Mouse (Mus musculus): Measurements from ENCODE around the gene Npnt.

Gene Npnt

DNA sequence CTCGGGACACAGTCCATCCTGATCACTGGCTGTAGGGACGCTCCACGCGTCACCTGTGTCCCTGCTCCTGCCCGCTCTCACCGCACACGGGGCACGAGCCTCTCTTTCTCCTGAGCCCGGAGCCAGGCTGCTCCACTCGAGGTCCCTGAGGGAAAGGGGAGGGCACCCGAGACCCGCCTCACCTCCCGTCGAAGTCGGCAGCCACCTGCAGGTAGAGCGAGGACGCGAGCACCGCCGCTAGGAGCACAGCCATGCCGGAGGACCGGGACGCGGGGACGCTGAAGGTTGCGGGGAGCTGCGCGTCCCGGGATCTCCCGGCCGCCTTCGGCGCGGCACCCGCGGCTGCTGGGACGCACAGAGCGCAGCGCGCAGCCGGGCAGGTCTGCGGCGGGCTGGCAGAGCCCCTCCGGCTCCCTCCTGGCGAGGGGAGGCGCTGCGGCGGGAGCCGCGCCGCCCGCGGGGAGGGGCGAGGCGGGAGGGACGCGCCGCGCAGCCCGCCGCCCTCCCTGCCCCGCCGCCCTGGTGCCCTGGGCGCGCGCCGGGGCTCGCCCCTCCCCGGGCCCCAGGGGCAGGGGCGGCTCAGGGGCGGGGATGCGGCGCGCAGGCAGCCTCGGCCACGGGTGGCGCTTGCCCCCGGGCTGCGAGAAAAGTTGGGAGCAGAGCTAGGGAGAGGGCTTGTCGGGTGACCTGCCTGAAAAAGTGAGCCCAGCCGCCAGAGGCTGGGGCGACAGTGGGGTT is at the start of gene Npnt:
Gene Npnt (minus strand): TSS at position 501 of the 738 bp plus-strand sequence.
- ATAC-seq (ENCODE audit: insufficient number of reproducible peaks, low FRiP score, low TSS enrichment): peak; percentile 45; the same call in 1 of the 2 replicates

DNA sequence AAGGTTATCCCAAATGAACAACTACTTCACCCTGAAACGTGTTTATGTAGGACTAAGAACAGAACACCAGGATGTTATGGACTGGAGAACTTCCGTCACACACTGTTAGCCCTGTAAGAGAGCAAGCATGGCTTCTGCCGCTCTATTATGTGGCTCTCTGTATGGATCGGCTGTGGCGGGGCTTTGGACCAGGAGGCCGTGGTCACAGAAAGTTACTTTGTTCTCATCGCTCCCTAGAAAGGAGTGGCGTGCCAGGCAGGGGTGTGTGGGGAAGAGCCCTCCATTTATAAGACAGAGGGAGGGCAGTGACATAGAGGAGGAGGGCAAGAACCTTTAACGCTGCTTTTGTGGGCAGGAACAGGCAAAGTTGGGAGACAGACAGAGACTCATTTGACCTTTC is 46.2 kb upstream of the Npnt start:
- ATAC-seq (ENCODE audit: insufficient number of reproducible peaks, low FRiP score, low TSS enrichment): no peak

DNA sequence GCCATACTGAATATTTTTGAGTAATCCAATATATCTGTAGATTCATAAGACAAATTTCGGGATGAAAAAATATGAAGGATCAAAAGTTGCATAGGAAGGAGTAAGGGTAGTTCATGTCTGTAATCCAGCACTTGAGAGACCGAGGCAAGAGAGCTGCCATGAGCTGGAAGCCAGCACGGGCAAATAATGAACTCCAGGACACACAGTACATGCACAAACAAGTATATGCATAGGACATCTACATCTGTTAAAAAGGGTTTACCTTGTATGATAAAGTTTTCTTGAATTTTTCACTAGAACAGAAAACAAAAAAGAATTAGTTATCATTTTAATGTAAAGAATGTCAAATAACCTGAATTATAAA is 45.8 kb upstream of the Npnt start:
- ATAC-seq (ENCODE audit: insufficient number of reproducible peaks, low FRiP score, low TSS enrichment): no peak

DNA sequence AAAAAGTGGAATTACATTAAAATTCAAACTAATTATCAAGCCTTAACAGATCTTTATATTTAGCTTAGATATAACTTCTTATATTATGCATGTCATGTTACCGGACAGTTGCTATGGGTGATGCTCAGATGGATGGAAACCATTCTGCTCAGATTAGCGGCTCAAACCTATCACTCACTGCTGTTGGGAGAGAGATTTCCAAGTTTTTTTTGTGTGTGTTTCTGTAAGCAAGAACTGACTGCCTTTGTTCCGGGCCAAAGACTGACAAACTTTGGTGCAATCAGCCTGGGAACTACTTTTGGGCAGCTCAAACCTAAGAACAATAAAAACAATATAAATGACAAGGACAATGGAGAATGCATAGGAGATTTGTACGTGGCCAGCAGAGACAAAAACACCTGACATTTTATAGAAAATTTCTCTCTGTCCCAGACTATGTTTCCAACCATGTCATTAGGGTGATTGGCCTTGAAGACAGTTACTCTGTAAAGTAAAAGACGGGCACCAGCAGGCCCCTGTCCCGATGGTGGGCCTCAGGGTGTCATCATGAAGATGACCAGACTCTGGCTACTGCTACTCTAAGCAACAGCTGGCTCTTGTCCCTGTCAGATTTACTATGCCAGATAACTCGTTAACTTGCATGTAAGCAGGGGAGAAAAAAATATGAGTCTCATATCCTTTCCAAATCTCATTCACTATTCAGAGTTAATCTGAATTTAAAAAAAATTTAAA is 45.2 kb upstream of the Npnt start:
- ATAC-seq (ENCODE audit: insufficient number of reproducible peaks, low FRiP score, low TSS enrichment): no peak

DNA sequence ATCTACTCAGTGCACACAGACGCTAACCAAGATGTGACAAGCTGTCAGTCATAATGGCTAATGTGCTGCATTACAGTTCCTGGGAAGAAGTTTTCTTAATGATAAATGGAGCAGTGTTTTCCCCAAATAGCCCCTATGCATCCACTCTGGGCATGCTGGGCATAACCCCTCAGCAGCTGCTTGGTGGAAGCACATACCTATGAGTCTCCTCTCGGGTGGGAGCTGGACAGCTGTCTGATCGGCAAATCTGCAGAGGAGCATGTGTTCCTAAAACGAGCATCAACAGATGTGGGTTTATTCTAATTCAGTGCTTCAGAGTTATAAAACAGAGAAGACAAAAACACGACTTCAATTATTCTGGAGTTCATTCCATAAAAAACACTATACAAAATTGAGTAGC is 36.1 kb upstream of the Npnt start:
- no peak for ATAC-seq (ENCODE audit: insufficient number of reproducible peaks, low FRiP score, low TSS enrichment)

DNA sequence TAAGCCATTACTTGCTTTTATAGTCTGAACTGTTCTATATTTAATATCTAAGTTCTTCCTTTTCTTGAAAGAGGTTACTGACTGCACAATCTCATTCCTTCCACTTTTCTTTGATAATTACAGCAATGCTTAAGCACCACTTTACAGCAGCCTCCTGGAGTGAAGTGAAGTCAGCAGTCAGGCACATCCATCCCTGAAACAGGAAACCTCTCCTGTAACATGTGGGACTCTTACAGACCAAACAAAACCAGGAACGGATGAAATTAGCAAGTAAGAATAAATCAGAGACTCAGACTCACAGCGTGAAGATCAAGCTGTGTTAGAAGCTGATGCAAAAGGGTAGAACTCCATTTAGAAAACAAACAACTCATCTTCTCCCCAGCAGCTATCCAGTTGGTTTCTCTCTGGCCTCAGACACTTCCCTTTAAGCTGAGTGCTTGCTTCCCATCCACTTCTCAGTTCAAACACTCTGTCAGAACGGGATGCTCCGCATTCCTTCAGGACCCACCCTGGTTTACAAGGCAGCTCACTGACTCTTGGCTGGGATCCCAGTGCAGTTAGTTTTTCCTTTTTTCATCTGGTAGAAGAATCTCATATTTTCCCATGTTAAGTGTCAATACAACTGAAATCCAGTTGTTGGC is 33.9 kb upstream of the Npnt start:
- ATAC-seq (ENCODE audit: insufficient number of reproducible peaks, low FRiP score, low TSS enrichment): no peak

DNA sequence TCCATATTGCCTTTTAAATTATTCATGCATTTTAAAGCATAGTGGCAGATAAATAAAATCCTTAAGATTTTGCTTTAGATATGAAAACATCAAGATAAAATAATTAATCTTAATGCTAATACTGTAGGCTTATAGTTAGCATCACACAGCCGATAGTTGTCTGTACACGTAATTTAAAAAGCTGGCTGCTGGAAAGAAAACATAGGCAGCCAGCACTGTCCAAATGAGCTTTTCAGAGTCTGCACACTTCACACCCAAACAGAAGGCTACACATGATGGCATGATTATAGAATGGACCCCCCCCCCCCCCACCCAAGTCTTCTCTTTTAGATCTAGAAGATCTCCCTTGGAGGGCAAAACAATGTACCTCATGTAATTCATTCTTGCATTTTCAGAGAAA is 31.9 kb upstream of the Npnt start:
- no peak for ATAC-seq (ENCODE audit: insufficient number of reproducible peaks, low FRiP score, low TSS enrichment)

DNA sequence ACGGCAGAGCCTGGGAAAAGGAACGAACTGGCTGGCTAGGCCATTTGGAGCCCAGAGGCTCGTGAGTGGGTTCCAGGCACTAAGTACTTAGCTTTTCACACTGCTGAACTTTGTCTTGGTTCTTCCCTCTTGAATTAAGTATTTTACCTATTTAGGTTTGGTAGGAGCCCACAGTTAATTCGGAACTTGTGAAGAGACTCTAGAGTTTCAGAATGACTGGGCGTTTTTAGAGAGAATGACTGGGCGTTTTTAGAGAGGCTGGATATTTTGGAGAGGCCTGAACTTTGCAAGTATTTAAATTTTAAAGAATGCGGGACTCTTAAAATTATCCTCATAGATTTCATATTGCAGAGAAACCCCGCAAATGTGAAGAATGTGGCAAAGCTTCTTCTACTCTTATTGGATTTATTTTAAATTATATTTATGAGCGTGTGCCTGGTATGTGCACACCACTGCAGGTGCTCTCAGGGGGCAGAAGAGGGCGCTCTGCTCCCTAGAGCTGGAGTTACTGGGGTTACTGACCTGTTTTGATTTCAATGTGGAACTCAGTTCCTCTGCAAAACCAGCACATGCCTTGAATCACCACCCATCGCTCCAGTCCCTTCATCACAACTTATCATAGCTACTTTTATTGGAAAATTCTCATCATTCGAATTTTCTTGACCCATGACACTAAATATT is 29.8 kb upstream of the Npnt start:
- ATAC-seq (ENCODE audit: insufficient number of reproducible peaks, low FRiP score, low TSS enrichment): no peak

DNA sequence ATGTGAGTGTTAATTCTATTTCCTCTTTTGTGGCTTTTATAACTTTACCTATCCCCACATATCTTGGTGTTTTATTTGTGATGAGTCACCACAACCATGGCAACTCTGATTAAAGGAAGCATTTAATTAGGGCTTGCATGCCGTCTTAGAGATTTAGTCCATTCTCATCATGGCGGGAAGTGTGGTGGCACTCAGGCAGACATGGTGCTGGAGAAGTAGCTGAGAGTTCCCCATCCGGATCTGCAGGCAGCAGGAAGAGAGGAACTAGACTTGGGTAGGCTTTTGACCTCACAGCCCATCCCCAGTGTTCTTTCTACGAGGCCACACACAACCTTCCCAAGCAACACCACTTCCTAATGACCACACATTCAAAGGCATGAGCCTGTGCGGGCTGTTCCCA is 16.2 kb upstream of the Npnt start:
- no peak for ATAC-seq (ENCODE audit: insufficient number of reproducible peaks, low FRiP score, low TSS enrichment)

DNA sequence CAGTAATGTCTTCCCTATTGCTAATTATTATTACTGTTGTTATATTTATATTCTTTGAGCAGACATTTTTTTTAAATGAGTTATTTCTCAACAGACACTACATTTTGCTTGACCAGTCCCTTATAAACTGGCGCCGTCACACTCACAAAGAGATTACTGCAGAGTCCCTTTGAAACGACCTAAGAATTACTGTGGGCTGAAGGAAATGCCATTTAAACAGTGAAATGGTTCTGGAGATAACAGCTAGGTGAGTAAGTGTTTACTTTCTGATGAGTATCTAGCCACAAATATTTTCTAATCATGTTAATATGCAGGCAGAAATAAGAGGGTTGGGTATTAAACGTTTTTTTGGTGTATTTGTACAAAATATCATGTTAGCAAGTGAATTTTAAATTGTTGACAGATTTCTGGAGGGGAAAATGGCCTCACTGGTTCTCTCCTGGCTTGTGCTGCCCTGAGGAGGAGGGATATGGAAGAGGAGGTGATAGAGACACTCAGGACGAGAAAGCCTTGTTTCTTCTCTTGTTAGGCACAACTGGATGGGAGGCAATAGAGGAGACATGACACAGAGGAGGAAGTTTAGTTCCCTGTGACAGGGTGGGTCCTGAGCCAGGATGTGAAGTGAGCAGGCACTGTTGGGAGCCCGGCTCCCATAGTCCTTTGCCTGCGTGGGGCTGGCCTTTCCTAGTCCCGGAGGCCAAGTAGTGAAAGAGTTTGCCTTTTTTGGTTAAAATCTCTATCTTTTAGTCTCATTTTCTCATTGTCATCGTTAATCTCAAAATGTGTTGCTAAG is 14.8 kb upstream of the Npnt start:
- no peak for ATAC-seq (ENCODE audit: insufficient number of reproducible peaks, low FRiP score, low TSS enrichment)

DNA sequence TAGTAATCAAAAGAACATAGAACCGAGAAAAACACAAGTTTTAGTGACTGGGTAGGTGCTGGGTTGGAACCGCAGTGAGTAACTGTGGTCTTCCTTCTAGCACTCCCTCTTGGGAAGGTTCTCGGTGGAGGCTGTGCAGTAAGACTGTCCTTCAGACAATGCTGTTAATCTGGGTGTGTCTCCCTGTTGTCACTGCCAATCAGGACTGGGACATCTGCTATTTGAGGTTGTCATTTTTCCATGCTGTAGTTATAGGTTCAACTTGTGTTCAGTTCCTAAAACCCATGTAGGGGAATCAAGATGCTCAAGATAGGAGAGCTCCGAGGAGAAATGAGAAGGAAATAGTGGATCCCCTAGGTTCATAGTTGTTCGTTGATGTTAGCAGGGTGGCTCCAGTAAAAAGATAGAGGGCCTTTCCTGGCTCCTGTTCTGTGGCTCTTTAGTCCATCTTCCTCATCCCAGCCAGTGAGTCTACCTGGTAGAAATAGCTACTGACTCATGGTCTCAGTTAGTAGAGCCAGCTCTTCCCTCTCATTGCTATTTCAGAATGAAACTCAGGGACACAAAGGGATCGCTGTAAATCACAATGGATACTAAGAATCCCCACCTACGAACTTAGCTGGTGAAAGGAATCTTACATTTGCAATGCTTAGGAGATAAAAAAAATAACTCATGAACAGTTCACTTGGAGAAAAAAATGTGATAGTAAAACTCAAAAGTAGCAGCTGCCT is 12.7 kb upstream of the Npnt start:
- no peak for ATAC-seq (ENCODE audit: insufficient number of reproducible peaks, low FRiP score, low TSS enrichment)

DNA sequence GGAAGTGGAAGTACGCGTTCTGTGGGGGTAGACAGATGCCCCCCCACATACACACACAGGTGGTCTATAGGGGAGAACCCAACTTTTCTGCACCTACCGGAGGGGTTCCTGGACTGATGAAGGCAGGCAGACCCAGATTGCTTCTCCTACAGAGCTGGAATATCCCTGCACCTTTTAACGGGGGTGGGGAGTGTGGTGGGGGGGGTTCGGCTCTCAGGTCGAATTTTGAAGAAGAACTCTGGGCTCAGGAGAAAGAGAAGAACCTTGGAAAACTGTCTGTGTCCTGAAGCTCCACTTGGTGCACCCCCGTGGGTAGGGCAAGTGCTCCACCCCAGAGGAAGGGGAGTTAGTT is 414 bp upstream of the Npnt start:
- no peak for ATAC-seq (ENCODE audit: insufficient number of reproducible peaks, low FRiP score, low TSS enrichment)

DNA sequence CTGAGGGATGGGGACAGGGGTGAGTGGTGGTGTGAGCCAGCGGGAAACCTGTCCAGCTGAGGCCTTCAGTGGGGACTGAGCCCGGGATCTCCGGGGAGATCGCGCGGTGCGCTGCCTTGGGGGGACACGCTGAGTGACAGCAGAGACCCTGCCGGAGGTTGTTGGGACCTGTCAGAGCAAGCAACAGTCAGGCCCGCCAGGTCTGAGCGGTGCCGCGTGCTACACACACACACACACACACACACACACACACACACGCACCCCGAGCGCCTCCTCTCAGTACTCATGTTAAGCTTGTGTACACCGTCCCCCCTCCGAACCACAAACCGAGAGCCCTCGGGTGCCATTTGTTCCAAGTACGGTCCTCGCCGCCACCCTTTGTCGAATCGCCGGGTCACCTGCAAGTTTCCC is 706 bp downstream of the Npnt start:
- no peak for ATAC-seq (ENCODE audit: insufficient number of reproducible peaks, low FRiP score, low TSS enrichment)

DNA sequence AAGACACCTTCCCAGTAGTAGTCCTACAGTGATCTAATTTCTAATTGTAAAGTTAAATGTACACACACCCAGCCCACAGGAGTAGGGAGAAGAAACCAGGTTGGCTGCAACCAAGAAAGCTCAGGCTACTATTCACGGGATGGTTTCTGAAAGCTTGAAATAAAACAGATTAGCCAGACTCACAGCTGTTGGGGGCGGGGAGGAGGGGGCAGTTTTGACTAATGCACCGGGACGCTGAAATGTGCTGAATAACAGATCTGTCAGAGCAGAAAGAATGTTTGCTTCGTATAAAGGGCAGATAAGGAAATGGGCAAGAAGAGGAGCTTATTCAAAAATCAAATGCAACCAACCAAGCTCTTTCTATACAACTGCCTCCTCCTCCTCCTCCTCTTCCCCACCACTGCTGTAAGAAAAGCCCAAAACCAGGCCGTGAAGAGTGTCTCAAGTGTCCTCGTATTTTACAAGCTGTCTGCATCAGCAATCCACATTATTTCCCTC is 1.7 kb downstream of the Npnt start:
- no peak for ATAC-seq (ENCODE audit: insufficient number of reproducible peaks, low FRiP score, low TSS enrichment)

DNA sequence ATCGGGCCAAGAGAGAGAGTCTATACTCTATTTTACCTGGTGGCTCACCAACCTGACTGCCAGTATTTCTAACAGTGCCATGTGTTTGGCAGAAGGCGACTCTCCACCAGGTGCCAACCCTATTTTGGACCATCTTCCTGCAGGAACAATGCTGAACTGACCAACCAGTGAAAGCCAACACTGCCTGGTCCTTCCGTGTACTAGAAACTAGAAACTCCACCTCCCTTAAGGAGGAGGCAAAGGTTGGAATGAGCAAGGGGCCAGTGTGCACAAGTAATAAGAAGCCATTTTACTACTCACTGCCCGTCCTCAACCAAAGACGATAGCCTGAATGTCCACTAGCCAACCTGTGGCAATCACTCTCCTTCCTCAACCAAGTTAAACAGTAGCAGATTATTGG is 4.0 kb downstream of the Npnt start:
- no peak for ATAC-seq (ENCODE audit: insufficient number of reproducible peaks, low FRiP score, low TSS enrichment)

DNA sequence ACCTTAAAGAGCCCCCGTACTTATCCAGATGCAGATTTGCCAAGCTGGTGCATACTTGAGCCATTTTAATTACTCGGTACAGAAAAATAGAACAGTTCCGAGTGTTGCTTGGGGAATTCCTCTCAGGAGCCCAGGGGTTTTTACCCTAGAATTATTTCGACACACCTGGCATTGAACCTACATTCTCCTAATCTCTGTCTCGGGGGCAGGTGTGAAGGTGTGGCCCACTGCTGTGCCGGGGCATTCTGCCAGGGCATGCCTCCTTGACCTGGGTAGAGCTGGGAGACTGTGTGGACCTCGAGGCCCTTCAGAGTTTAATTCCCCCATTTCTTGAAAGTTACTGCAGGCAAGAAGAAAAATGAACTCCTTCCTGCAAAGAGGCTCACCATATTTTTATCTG is 4.4 kb downstream of the Npnt start:
- no peak for ATAC-seq (ENCODE audit: insufficient number of reproducible peaks, low FRiP score, low TSS enrichment)

DNA sequence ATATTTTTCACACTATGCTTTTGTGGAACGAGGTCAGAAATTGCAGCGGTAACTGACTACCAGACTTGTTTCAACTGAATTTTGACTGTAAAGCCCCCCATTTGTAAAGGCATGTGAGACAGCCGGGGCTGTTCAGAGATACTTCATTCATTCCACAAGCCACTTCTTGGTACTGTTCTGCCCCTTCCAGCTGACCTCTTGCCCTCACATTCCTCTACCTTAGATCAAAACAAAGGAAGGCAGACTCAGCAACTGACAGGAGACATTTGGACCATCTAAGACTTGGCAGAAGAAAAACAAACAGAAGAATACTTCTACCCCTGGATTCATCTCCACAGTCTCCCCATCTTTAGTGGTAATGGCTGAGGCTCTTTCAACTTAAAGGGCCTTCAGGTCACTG is 5.5 kb downstream of the Npnt start:
- no peak for ATAC-seq (ENCODE audit: insufficient number of reproducible peaks, low FRiP score, low TSS enrichment)

DNA sequence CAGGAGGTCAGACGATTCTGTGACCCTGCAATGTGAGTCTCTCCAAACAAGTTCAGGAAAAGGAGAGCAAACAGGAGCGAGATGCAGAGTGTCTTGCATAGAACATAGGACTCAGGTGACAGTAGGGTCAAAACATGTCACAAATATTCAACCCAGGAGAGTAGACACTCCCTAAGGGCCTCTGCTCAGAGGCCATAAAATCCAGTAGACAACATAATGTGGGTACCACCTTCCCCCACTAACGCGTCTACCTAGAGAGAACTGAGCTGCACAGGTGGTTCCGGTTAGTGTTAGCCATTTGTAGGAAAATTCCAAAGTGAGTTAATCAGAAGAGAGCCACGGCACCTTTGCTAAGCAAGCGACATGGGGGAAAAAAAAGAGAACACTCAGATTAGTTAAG is 5.9 kb downstream of the Npnt start:
- no peak for ATAC-seq (ENCODE audit: insufficient number of reproducible peaks, low FRiP score, low TSS enrichment)

DNA sequence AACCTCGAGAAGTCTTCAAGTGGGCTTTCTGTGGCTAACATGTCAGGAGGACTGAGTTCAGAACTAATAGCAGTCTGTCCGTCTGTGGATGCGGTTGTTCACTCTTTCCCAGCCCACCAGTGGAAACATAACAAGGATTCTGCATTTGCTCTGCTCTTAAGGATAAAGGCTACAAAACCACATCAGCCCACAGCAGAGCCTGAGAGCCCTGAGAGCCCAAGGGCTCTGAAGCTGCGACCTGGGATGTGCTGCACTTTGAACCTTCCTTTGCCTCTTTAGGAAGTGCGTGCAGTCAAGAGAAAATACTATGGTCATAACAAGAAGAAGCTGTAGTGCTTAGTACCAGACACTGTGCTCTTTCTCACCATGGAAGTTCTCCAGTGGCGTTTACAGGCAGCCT is 7.3 kb downstream of the Npnt start:
- no peak for ATAC-seq (ENCODE audit: insufficient number of reproducible peaks, low FRiP score, low TSS enrichment)
